8 mouse cellular contexts compared by ENCODE assay signal in genomic region chr9:108342301-108342831, GRCm38 (mm10). TPM values are rescaled to one million over a fixed set of nuclear protein-coding genes. Genes with fewer than 3 reads are reported as not detected.
DNase-seq lines count a peak whose midpoint lies in the region; ATAC-seq lines count a peak whose summit lies in the region.

No protein-coding gene starts in this region.

- H3K27me3 ChIP-seq in heart, embryonic 10.5 days (ENCODE audit: insufficient read depth, poor library complexity, severe bottlenecking) = no peaks in the 10 kb centered on the region
- H3K27me3 ChIP-seq in midbrain, embryonic 15.5 days (replicated peaks) = no peaks in the 10 kb centered on the region

- H3K27ac ChIP-seq in heart, embryonic 10.5 days = peak overlapping the region; percentile 70
- no peak overlapping the region for H3K27ac ChIP-seq in midbrain, embryonic 15.5 days

- no peak overlapping the region for H3K4me3 ChIP-seq in heart, embryonic 10.5 days
- H3K4me3 ChIP-seq in midbrain, embryonic 15.5 days = no peak overlapping the region

- no peak overlapping the region for H3K9ac ChIP-seq in midbrain, embryonic 15.5 days

- intact Hi-C loops in heart, postnatal 14 days (cut with DNase I) = no loop called here
- intact Hi-C loops in gastrocnemius, postnatal 14 days (cut with DNase I; ENCODE audit: low total_unique reads) = no loop called here

- DNase-seq in heart, embryonic 10.5 days (ENCODE audit: low spot score) = no peak
- DNase-seq in heart, postnatal 14 days = no peak
- DNase-seq in adipocyte (ENCODE audit: low spot score) = peak; percentile 94
- peak; percentile 38 for DNase-seq in kidney, postnatal 10 days
- no peak for DNase-seq in gastrocnemius, postnatal 14 days

- 47% methylated on average over 5 of the region's 5 CpGs for WGBS in heart, embryonic 10.5 days
- WGBS in midbrain, embryonic 15.5 days = 61% methylated on average over 5 of the region's 5 CpGs

- no peak overlapping the region for H3K4me2 ChIP-seq in midbrain, embryonic 15.5 days

- peak; percentile 24 for ATAC-seq in monocyte, adult 5-6 weeks (replicated peaks; ENCODE audit: insufficient number of reproducible peaks, low FRiP score, low TSS enrichment, poor library complexity, severe bottlenecking)
- ATAC-seq in inflammation-experienced regulatory T-cells, adult 6 months = no peak
- no peak for ATAC-seq in midbrain, embryonic 15.5 days (replicated peaks)

- H3K36me3 ChIP-seq in heart, embryonic 10.5 days = peaks cover 8% of the 10 kb centered on the region
- H3K36me3 ChIP-seq in midbrain, embryonic 15.5 days (replicated peaks) = no peaks in the 10 kb centered on the region

- peaks cover 44% of the 10 kb centered on the region for H3K4me1 ChIP-seq in heart, embryonic 10.5 days
- peaks cover 31% of the 10 kb centered on the region for H3K4me1 ChIP-seq in midbrain, embryonic 15.5 days

- H3K9me3 ChIP-seq in heart, embryonic 10.5 days = no peaks in the 10 kb centered on the region
- no peaks in the 10 kb centered on the region for H3K9me3 ChIP-seq in midbrain, embryonic 15.5 days

RNA-seq across cellular contexts. Expression of gene Gpx1, which starts 3.7 kb away (rescaled TPM):
- polyA plus RNA-seq in heart, embryonic 10.5 days (2016; fragmentation: Nextera tagmentation; extraction: Ambion mirVana) = 1,031 and 1,079 TPM in 2 replicates
- total RNA-seq in heart, postnatal 14 days (2021) = 100 to 1,000 TPM; 156 to 161 TPM
- 1,210 to 1,931 TPM (median 1,658 TPM) in 3 replicates for total RNA-seq in monocyte, adult 5-6 weeks (2017)
- total RNA-seq in gastrocnemius, postnatal 14 days (2021) = 10 to 100 TPM; 86.5 to 98.0 TPM
- 100 to 1,000 TPM; 489 to 506 (median 494) TPM for polyA plus RNA-seq in inflammation-experienced regulatory T-cells, adult 6 months (2017; shearing (Covaris generic))
- 413 and 429 TPM in 2 replicates for polyA plus RNA-seq in midbrain, embryonic 15.5 days (2015; fragmentation: Nextera tagmentation; extraction: Ambion mirVana)

RNA-seq across cellular contexts. Expression of gene Usp4, which starts 5.3 kb away (rescaled TPM):
- polyA plus RNA-seq in heart, embryonic 10.5 days (2016; fragmentation: Nextera tagmentation; extraction: Ambion mirVana) = 114 and 122 TPM in 2 replicates
- total RNA-seq in heart, postnatal 14 days (2021) = 10 to 100 TPM; 76.5 to 83.6 TPM
- total RNA-seq in monocyte, adult 5-6 weeks (2017) = 106 to 168 TPM (median 114 TPM) in 3 replicates
- 10 to 100 TPM; 56.6 to 62.4 TPM for total RNA-seq in gastrocnemius, postnatal 14 days (2021)
- polyA plus RNA-seq in inflammation-experienced regulatory T-cells, adult 6 months (2017; shearing (Covaris generic)) = 100 to 1,000 TPM in 2 of 3 experiments, 10 to 100 TPM in 1; 91.3 to 131 (median 111) TPM
- 149 and 151 TPM in 2 replicates for polyA plus RNA-seq in midbrain, embryonic 15.5 days (2015; fragmentation: Nextera tagmentation; extraction: Ambion mirVana)

RNA-seq across cellular contexts. Expression of gene Tcta, which starts 36.4 kb away (rescaled TPM):
- 28.2 and 30.3 TPM in 2 replicates for polyA plus RNA-seq in heart, embryonic 10.5 days (2016; fragmentation: Nextera tagmentation; extraction: Ambion mirVana)
- 10 to 100 TPM; 25.4 to 25.5 TPM for total RNA-seq in heart, postnatal 14 days (2021)
- 9.4 to 19.9 TPM (median 16.0 TPM) in 3 replicates for total RNA-seq in monocyte, adult 5-6 weeks (2017)
- total RNA-seq in gastrocnemius, postnatal 14 days (2021) = 10 to 100 TPM; 24.7 to 26.9 TPM
- 10 to 100 TPM in 2 of 3 experiments, 1 to 10 TPM in 1; 9.6 to 17.6 (median 14.8) TPM for polyA plus RNA-seq in inflammation-experienced regulatory T-cells, adult 6 months (2017; shearing (Covaris generic))
- 51.4 and 54.9 TPM in 2 replicates for polyA plus RNA-seq in midbrain, embryonic 15.5 days (2015; fragmentation: Nextera tagmentation; extraction: Ambion mirVana)

RNA-seq across cellular contexts. Expression of gene Rhoa, which starts 36.4 kb away (rescaled TPM):
- 277 and 285 TPM in 2 replicates for polyA plus RNA-seq in heart, embryonic 10.5 days (2016; fragmentation: Nextera tagmentation; extraction: Ambion mirVana)
- 100 to 1,000 TPM; 250 to 262 TPM for total RNA-seq in heart, postnatal 14 days (2021)
- 777 to 880 TPM (median 867 TPM) in 3 replicates for total RNA-seq in monocyte, adult 5-6 weeks (2017)
- 100 to 1,000 TPM; 159 to 177 TPM for total RNA-seq in gastrocnemius, postnatal 14 days (2021)
- polyA plus RNA-seq in inflammation-experienced regulatory T-cells, adult 6 months (2017; shearing (Covaris generic)) = 100 to 1,000 TPM; 323 to 459 (median 386) TPM
- 251 and 257 TPM in 2 replicates for polyA plus RNA-seq in midbrain, embryonic 15.5 days (2015; fragmentation: Nextera tagmentation; extraction: Ambion mirVana)

RNA-seq across cellular contexts. Expression of gene Amt, which starts 45.7 kb away (rescaled TPM):
- 15.3 and 16.1 TPM in 2 replicates for polyA plus RNA-seq in heart, embryonic 10.5 days (2016; fragmentation: Nextera tagmentation; extraction: Ambion mirVana)
- total RNA-seq in heart, postnatal 14 days (2021) = 1 to 10 TPM; 5.4 to 7.0 TPM
- 0.57 to 1.1 TPM in 2 of 3 replicates, not detected in the other for total RNA-seq in monocyte, adult 5-6 weeks (2017)
- 1 to 10 TPM in 1 of 2 experiments, under 1 TPM in 1; 0.76 to 1.3 TPM for total RNA-seq in gastrocnemius, postnatal 14 days (2021)
- 1 to 10 TPM in 2 of 3 experiments, under 1 TPM in 1; 0.18 to 1.3 (median 1.1) TPM for polyA plus RNA-seq in inflammation-experienced regulatory T-cells, adult 6 months (2017; shearing (Covaris generic))
- 28.9 and 32.1 TPM in 2 replicates for polyA plus RNA-seq in midbrain, embryonic 15.5 days (2015; fragmentation: Nextera tagmentation; extraction: Ambion mirVana)

Comparison
In these comparisons a context has a peak if more than half of its experiments do, and no peak if none do; other contexts are left out.
1. DNase-seq: peak in adipocyte (single experiment) and kidney, postnatal 10 days (single experiment); none in heart, embryonic 10.5 days (single experiment), heart, postnatal 14 days (0 of 2) and gastrocnemius, postnatal 14 days (single experiment).